Mouse (Mus musculus): ENCODE results near the gene Gabra4. TPM values are rescaled to one million over a fixed set of nuclear protein-coding genes. Genes with fewer than 3 reads are reported as not detected.
"Not testable (repeated sequence)": the region's sequence is repeated elsewhere in the genome, so short reads cannot be mapped to it uniquely, and the experiment has no call there.

The Gabra4 gene
- polyA plus RNA-seq, 1 experiment from 2014 or later, result 1.9 TPM

DNA sequence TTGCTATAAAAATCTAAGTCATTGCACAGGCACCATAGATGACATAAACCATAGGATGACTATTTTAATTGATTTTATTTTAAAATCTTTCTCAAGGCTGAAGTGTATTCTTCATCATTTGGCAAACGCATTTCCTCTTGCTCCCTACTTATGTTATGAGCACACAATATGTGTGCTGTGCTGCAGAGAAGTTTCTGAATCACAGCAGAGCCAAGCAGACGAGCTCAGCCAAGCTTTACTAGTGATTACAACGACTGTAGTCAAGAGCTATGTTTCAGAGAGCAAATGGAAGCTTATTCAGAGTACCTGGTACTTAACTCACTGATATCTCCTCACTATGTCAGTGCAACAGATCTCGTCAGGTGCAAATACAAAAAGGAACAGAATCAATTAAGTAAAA, 41.4 kb downstream of the Gabra4 start:
- Histone ChIP-seq H3K27ac (no peak overlapping the region), H3K9ac (no peak overlapping the region), H3K4me3 (no peak overlapping the region), H3K27me3 (no peaks in the 10 kb centered on the region), H3K4me1 (no peaks in the 10 kb centered on the region), H3K9me3 (no peaks in the 10 kb centered on the region), H3K36me3 (no peaks in the 10 kb centered on the region), H3K4me2 (no peak overlapping the region)
- ATAC-seq (ENCODE audit: borderline replicate concordance, extremely low read depth, low FRiP score, low TSS enrichment), result no peak
- WGBS, result 55% methylated on average over 4 of the region's 4 CpGs

DNA sequence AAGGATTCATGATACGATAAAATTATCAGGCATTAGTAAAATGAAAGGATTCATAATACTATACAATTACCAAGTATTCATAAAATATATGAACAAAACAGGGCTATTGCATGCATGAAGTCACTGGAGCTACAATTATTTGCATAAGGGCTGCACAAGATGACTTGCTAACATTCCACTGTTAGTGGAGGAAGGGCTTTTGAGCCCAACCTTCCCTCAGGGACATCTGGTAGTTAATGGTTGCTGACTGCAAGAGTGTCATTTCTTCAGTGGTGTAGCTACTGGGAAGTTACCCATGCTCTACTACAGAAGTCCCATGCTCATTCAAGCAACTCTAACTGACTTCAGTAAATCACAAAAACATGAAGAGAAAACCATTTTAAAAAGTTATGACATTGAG, 43.8 kb downstream of the Gabra4 start:
- Histone ChIP-seq H3K27me3 (no peaks in the 10 kb centered on the region), H3K4me3 (no peak overlapping the region), H3K4me1 (no peaks in the 10 kb centered on the region), H3K4me2 (no peak overlapping the region), H3K9ac (no peak overlapping the region), H3K9me3 (no peaks in the 10 kb centered on the region), H3K27ac (no peak overlapping the region), H3K36me3 (no peaks in the 10 kb centered on the region)
- ATAC-seq (ENCODE audit: borderline replicate concordance, extremely low read depth, low FRiP score, low TSS enrichment), result no peak
- WGBS, result 92% methylated on average over 1 of the region's 1 CpGs

DNA sequence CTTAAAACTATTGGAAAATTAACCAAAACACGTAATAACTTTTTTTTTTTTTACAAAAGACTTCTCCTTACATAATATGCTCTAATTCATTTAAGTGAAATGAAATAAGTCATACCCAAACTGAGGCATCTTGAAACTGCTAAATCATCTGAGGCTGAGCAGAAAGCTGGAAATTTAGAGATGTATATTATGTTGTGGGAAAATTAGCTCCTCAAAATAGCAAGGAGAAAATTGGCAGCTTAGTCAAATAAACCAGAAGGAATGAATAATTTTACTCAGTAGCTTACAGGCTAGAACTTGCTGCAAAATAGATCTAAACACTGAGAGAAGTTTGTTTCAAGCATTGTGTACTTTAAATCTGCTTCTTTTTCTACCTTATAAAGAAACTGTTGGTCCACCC, 49.4 kb downstream of the Gabra4 start:
- Histone ChIP-seq H3K4me1 (no peaks in the 10 kb centered on the region), H3K4me3 (no peak overlapping the region), H3K36me3 (no peaks in the 10 kb centered on the region), H3K27ac (no peak overlapping the region), H3K9me3 (no peaks in the 10 kb centered on the region), H3K4me2 (no peak overlapping the region), H3K9ac (no peak overlapping the region), H3K27me3 (no peaks in the 10 kb centered on the region)
- no peak for ATAC-seq (ENCODE audit: borderline replicate concordance, extremely low read depth, low FRiP score, low TSS enrichment)
- WGBS, result 69% methylated on average over 1 of the region's 1 CpGs

DNA sequence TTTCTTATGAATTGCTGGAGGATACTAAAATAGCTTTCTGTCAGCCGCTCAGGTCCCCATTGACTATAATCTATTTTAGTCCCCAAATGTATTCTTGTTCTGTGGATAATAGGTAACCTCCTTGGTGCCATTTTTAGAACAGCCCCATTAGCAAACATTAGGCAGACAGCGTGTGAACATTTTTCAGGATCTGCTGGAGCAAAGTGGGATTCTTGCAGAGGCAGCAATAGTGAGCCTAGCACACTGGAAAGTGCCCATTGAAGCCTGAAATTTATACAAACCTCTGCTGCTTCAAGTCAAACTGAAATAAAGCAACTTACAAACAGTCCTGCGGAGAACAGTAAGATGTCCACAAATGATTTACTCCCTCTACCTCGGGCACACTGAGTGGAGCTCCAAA, 51.2 kb downstream of the Gabra4 start:
- H3K4me1 ChIP-seq, result no peaks in the 10 kb centered on the region
- H3K9ac ChIP-seq, result no peak overlapping the region
- no peak overlapping the region for H3K4me3 ChIP-seq
- H3K27me3 ChIP-seq, result no peaks in the 10 kb centered on the region
- no peak overlapping the region for H3K27ac ChIP-seq
- WGBS, result 69% methylated on average over 4 of the region's 4 CpGs
- no peak for ATAC-seq (ENCODE audit: borderline replicate concordance, extremely low read depth, low FRiP score, low TSS enrichment)
- no peak overlapping the region for H3K4me2 ChIP-seq
- no peaks in the 10 kb centered on the region for H3K36me3 ChIP-seq
- H3K9me3 ChIP-seq, result no peaks in the 10 kb centered on the region

DNA sequence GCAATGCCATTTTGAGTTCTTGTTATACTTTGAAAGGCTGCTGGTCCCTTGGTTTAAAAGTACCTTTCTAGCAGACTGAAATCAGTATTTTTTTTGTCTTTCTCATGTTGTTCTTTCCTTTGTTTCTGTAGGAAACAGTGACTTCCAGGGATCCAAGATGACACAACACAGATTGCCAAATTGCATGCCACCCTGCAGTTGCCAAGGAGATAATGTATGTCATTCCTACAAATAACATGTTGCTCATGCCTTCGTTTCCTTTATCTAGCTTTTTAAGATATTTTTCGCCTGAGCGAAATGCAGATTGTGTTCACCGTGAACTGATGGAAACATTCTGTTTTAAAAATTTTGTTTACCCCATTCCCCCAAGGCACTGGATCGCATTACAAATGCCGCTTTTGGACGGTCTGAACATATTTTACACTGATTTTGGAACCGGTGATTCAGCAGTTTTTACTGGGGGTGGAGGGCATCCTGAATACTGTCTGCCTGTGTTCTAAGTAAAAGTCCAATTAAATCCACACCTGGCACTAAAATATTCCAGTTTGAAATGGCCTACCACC, 53.9 kb downstream of the Gabra4 start:
- 53% methylated on average over 8 of the region's 8 CpGs for WGBS
- Histone ChIP-seq H3K27me3 (no peaks in the 10 kb centered on the region), H3K4me3 (no peak overlapping the region)

DNA sequence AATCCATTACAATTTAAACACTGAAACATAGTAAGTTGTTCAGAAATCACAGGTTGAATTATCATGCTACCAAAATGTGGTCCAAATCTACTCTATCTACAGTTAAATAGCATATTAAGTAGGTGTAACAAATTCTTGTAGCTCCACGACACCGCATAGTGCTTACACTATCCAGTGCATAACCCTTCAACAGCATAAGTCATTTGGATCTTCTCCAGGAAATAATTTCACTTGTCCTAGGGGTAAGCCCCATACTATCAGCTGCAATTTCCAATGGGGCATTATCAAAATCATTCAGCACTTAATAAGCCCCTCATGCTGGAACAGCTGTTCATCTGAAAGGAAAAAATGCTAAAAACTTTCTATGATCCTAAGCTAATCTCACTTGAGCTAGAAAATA, 62.8 kb downstream of the Gabra4 start:
- no peak overlapping the region for H3K27ac ChIP-seq
- no peaks in the 10 kb centered on the region for H3K4me1 ChIP-seq
- 47% methylated on average over 2 of the region's 2 CpGs for WGBS
- no peak overlapping the region for H3K9ac ChIP-seq
- ATAC-seq (ENCODE audit: borderline replicate concordance, extremely low read depth, low FRiP score, low TSS enrichment), result no peak
- H3K36me3 ChIP-seq, result no peaks in the 10 kb centered on the region
- H3K4me2 ChIP-seq, result no peak overlapping the region
- no peaks in the 10 kb centered on the region for H3K9me3 ChIP-seq
- no peak overlapping the region for H3K4me3 ChIP-seq
- H3K27me3 ChIP-seq, result no peaks in the 10 kb centered on the region

More for the DNA sequence above, 53.9 kb downstream of the Gabra4 start:
- Histone ChIP-seq H3K4me1 (no peaks in the 10 kb centered on the region), H3K27ac (no peak overlapping the region), H3K9me3 (no peaks in the 10 kb centered on the region), H3K9ac (no peak overlapping the region), H3K4me2 (no peak overlapping the region), H3K36me3 (no peaks in the 10 kb centered on the region)
- ATAC-seq (ENCODE audit: borderline replicate concordance, extremely low read depth, low FRiP score, low TSS enrichment), result no peak

DNA sequence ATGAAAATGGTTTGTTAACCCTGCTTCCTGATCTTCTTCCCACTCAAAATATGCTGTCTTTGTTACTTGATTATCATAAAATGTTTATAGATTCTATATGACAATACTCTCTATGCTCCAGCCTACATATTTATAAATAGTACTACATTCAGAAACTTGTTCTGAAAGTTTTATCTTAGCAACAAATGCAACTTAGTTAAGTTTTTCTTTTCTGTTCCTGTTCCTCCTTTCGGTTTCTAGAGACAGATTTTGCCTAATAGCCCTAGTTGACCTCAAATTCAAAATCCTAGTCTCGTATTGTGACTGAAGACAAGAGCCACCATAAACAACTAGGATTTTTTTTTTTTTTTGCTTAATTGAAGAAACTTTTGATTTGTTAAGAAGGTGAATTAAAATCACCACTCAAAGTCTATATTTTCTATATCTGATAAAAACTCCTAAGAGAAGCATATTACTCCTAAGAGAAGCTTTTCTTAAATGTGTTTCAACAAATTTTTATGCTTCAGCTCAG, 64.3 kb downstream of the Gabra4 start:
- no peaks in the 10 kb centered on the region for H3K9me3 ChIP-seq
- H3K4me3 ChIP-seq, result no peak overlapping the region
- H3K27ac ChIP-seq, result no peak overlapping the region
- H3K4me2 ChIP-seq, result no peak overlapping the region
- ATAC-seq (ENCODE audit: borderline replicate concordance, extremely low read depth, low FRiP score, low TSS enrichment), result no peak
- no peak overlapping the region for H3K9ac ChIP-seq
- no peaks in the 10 kb centered on the region for H3K4me1 ChIP-seq
- 79% methylated on average over 2 of the region's 2 CpGs for WGBS
- H3K36me3 ChIP-seq, result no peaks in the 10 kb centered on the region
- H3K27me3 ChIP-seq, result no peaks in the 10 kb centered on the region

DNA sequence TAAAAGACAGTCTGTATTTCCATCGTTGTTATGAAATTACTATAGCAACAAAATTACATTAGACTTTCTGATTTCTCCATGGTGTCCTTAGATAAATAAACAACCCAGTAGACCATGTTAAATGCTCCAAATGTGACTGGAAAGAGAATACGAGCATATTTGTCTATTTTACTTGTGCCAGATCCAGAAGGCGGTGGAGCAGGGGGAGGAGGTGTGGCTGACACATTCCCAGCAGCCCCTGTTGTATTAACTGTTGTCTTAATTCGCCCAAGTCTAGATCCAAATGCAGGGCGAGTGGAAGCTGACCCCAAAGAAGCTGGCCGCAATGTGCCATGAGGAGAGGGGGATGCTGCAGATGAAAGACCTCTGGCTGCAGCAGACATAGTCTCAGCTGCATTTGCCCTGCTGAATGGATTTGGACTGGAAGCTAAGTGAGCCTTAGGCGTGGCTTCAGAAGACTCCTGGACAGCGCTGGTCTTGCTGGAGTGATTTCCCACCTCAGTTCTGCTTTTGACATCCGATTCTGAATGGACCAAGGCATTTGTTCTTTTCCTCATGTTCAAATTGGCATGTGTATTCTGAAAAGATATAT, 86.4 kb downstream of the Gabra4 start:
- H3K36me3 ChIP-seq, result no peaks in the 10 kb centered on the region
- H3K27ac ChIP-seq, result no peak overlapping the region
- peak; percentile 62; the same call in 1 of the 2 replicates for ATAC-seq (ENCODE audit: borderline replicate concordance, extremely low read depth, low FRiP score, low TSS enrichment)
- no peak overlapping the region for H3K4me3 ChIP-seq
- H3K4me1 ChIP-seq, result no peaks in the 10 kb centered on the region
- no peak overlapping the region for H3K9ac ChIP-seq
- no peak overlapping the region for H3K4me2 ChIP-seq
- no peaks in the 10 kb centered on the region for H3K27me3 ChIP-seq
- H3K9me3 ChIP-seq, result no peaks in the 10 kb centered on the region
- 49% methylated on average over 9 of the region's 9 CpGs for WGBS

DNA sequence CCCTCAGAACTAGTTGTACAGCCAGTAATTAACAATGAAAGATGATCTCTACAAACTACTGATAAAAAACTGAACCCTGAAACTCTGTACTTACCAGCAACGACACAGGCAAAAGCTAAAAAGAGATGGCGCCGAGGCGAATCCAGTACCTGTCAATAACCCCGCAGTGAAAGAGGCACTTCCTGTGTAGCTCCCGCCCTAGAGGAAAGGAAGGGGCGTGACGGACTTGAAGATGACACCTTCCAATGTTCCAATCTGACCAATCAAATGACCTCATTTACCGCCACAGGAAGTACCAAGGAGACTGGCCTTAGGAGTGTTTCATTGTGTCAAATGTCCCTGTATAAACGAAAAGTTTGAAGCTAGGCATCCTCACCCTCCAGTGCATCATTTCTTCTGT, 110.0 kb downstream of the Gabra4 start, which contains the start of gene Cox7b2:
TSS of gene Cox7b2 (minus strand) at position 127 of the 400 bp plus-strand sequence.
- H3K27ac ChIP-seq, result no peak within 1 kb of the TSS

DNA sequence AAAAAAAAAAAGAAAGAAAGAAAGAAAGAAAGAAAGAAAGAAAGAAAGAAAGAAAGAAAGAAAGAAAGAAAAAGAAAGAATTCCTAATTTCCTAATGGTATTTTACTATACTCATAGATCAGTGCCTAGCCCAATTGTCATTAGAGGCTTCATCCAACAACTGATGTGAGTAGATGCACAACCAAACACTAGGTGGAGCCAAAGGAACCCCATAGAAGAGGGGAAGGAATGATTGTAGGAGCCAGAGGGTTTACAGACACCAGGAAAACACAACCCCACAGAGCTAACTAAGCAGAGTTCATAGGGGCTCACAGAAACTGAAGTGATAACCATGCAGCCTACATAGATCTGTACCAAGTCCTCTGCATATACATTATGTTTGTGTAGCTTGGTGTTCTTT, 112.6 kb downstream of the Gabra4 start:
- H3K4me2 ChIP-seq, result no peak overlapping the region
- H3K27me3 ChIP-seq, result no peaks in the 10 kb centered on the region
- H3K4me3 ChIP-seq, result no peak overlapping the region
- no peaks in the 10 kb centered on the region for H3K4me1 ChIP-seq
- H3K27ac ChIP-seq, result no peak overlapping the region
- no peak for ATAC-seq (ENCODE audit: borderline replicate concordance, extremely low read depth, low FRiP score, low TSS enrichment)
- H3K9ac ChIP-seq, result no peak overlapping the region
- H3K36me3 ChIP-seq, result no peaks in the 10 kb centered on the region
- H3K9me3 ChIP-seq, result no peaks in the 10 kb centered on the region

More for the DNA sequence above, 110.0 kb downstream of the Gabra4 start, which contains the start of gene Cox7b2:
- Histone ChIP-seq H3K36me3 (no peaks in the 10 kb centered on the region), H3K4me2 (no peak within 1 kb of the TSS), H3K9ac (no peak within 1 kb of the TSS), H3K9me3 (no peaks in the 10 kb centered on the region), H3K27me3 (no peaks in the 10 kb centered on the region), H3K4me1 (no peaks in the 10 kb centered on the region), H3K4me3 (no peak within 1 kb of the TSS)
- WGBS, result 93% methylated on average over 10 of the region's 10 CpGs
- ATAC-seq (ENCODE audit: borderline replicate concordance, extremely low read depth, low FRiP score, low TSS enrichment), result no peak

DNA sequence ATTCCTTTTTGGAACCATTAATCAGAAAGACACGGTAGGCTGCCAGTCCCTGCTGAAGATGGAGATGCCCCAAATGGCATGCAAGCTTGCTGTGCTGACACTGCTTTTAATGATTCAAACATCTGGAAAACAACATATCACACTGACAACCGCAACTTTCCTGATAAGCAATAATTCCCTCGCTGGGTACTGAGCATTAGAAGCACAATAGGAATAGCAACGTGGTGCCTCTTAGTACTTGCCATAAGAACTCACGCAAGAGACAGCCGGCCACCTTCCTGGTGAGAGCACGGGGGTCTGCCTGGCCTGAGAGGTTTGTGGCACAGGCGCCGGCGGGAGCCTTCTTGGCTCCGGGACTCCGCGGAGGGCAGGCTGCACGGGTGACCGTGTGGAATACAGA, 132.6 kb downstream of the Gabra4 start:
- 67% methylated on average over 11 of the region's 15 CpGs for WGBS

More for the DNA sequence above, 132.6 kb downstream of the Gabra4 start:
- not testable (repeated sequence) for H3K27ac ChIP-seq, H3K4me3 ChIP-seq, H3K27me3 ChIP-seq, H3K9me3 ChIP-seq, H3K36me3 ChIP-seq, H3K9ac ChIP-seq, H3K4me2 ChIP-seq, H3K4me1 ChIP-seq
- peak; percentile 52; the same call in 1 of the 2 replicates for ATAC-seq (ENCODE audit: borderline replicate concordance, extremely low read depth, low FRiP score, low TSS enrichment)
